Mouse (Mus musculus): ENCODE data around the gene Dffa. TPM values are rescaled to one million over a fixed set of nuclear protein-coding genes. Genes with fewer than 3 reads are reported as not detected.
"Not testable (repeated sequence)": the region's sequence is repeated elsewhere in the genome, so short reads cannot be mapped to it uniquely, and the experiment has no call there.

Gene Dffa
- polyA plus RNA-seq, 1 experiment from 2014 or later, result 25.7 TPM

DNA sequence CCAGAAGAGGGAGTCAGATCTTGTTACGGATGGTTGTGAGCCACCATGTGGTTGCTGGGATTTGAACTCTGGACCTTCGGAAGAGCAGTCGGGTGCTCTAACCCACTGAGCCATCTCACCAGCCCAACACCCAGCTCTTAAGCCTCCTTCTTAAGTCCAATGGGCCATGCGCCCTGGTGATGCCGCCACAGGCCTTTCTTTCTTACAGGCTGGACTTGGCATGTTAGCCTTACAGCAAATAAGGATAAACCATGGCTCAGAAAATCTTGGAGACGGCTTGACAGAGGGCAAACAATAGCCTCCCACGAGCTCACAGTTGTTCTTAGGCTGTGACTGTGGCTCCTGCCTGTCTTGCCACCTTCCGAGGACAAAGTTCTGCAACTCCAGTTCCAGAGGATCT lies 66.0 kb downstream of the Dffa start:
- H3K9me3 ChIP-seq (ENCODE audit: control insufficient read depth, low read length); H3K4me2 ChIP-seq (ENCODE audit: low read depth, severe bottlenecking); H3K4me3 ChIP-seq (ENCODE audit: low read depth, low read length); DNase-seq (ENCODE audit: low spot score); H3K27ac ChIP-seq (replicated peaks; ENCODE audit: low read depth, low read length); H3K9ac ChIP-seq (ENCODE audit: low read length); H3K36me3 ChIP-seq (ENCODE audit: control insufficient read depth, insufficient read depth, low read length); H3K4me1 ChIP-seq (ENCODE audit: control insufficient read depth, insufficient read depth, low read length); H3K27me3 ChIP-seq (ENCODE audit: control insufficient read depth, insufficient read depth, low read length); ATAC-seq (ENCODE audit: insufficient number of reproducible peaks, low FRiP score, low TSS enrichment, low read depth): not testable (repeated sequence)
- 89% methylated on average over 7 of the region's 8 CpGs for WGBS

Other genes starting within 250 kb of the Dffa start
- 41.1 and 41.6 TPM in 2 replicates for gene Pex14, start 4.3 kb upstream of the Dffa start, polyA plus RNA-seq (2014; fragmentation: Nextera tagmentation; extraction: Ambion mirVana)
- 0.70 TPM in 1 of 2 replicates, not detected in the other for gene Cort, start 22.6 kb downstream of the Dffa start, polyA plus RNA-seq (2014; fragmentation: Nextera tagmentation; extraction: Ambion mirVana)
- gene Cenps, start 33.5 kb downstream of the Dffa start, polyA plus RNA-seq (2014; fragmentation: Nextera tagmentation; extraction: Ambion mirVana), result 53.7 and 54.1 TPM in 2 replicates
- gene Pgd, start 62.6 kb downstream of the Dffa start, polyA plus RNA-seq (2014; fragmentation: Nextera tagmentation; extraction: Ambion mirVana), result 48.3 and 57.2 TPM in 2 replicates
- gene Kif1b, start 203.5 kb downstream of the Dffa start, polyA plus RNA-seq (2014; fragmentation: Nextera tagmentation; extraction: Ambion mirVana), result 35.6 and 41.7 TPM in 2 replicates

All from limb, embryonic 11.5 days (tissue).